Mouse (Mus musculus): ENCODE results near the gene Rabgap1l.
A peak's percentile ranks its signal among the peaks of the same experiment; 100 is the strongest.

Gene Rabgap1l

GRCm38 (mm10) chr1:160579309-160580233 is 213.4 kb downstream of the Rabgap1l start:
- Histone ChIP-seq H3K27me3 (ENCODE audit: insufficient read depth, low read length) (no peaks in the 10 kb centered on the region), H3K36me3 (ENCODE audit: insufficient read depth, low read length) (no peaks in the 10 kb centered on the region), H3K9me3 (ENCODE audit: low read length) (no peaks in the 10 kb centered on the region), H3K4me3 (replicated peaks; ENCODE audit: low read length) (no peak overlapping the region), H3K4me1 (replicated peaks; ENCODE audit: low read depth, low read length) (no peaks in the 10 kb centered on the region)
- TF ChIP-seq NANOG (IDR thresholded peaks at IDR 0.05; ENCODE audit: borderline replicate concordance, low read length) (no peak), POU5F1 (IDR thresholded peaks at IDR 0.05; ENCODE audit: borderline replicate concordance, low read length) (no peak), CTCF (conservative IDR thresholded peaks at IDR 0.05; ENCODE audit: low read length) (no peak)

DNA sequence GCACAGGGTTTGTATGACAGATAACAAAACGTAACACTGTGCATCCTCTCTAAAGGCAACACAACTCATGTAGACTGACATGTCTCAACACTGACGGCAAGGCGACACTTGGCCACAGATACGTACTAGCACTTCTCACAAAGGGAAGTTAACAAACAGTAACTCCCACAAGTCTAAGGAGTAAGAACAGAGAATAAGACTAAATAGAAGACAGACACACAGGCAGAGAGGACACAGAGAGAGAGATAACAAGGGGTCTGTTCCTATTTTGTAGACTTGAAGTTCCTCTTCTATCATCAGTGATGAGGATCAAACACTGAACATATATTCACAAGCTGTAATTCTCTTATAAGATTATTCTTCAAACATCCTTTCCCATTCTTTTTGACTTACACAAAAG is 216.9 kb downstream of the Rabgap1l start:
- Histone ChIP-seq H3K27me3 (ENCODE audit: insufficient read depth, low read length) (no peaks in the 10 kb centered on the region), H3K9me3 (ENCODE audit: low read length) (no peaks in the 10 kb centered on the region), H3K4me1 (replicated peaks; ENCODE audit: low read depth, low read length) (no peaks in the 10 kb centered on the region), H3K36me3 (ENCODE audit: insufficient read depth, low read length) (no peaks in the 10 kb centered on the region), H3K4me3 (replicated peaks; ENCODE audit: low read length) (no peak overlapping the region)
- TF ChIP-seq CTCF (conservative IDR thresholded peaks at IDR 0.05; ENCODE audit: low read length) (no peak), NANOG (IDR thresholded peaks at IDR 0.05; ENCODE audit: borderline replicate concordance, low read length) (no peak), POU5F1 (IDR thresholded peaks at IDR 0.05; ENCODE audit: borderline replicate concordance, low read length) (no peak)

DNA sequence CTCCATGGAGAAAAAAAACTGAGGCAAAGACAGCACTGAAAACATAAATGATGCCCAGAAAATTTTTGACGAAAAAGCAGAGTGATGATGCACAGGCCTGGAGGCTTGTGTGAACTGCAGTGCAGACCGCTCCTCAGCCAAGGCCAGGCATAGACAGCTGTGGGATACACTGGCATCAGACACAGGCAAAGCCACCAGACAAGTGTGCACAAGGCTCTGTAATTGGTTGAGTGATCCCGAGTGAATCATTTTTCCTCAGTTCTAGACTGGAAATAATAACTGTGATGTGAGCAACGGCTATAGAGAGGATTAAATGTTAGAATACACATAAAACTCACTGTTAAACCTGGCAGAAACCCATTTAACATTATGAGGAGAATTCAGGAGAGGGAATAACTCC is 219.0 kb downstream of the Rabgap1l start:
- TF ChIP-seq CTCF (conservative IDR thresholded peaks at IDR 0.05; ENCODE audit: low read length) (no peak), NANOG (IDR thresholded peaks at IDR 0.05; ENCODE audit: borderline replicate concordance, low read length) (no peak), POU5F1 (IDR thresholded peaks at IDR 0.05; ENCODE audit: borderline replicate concordance, low read length) (no peak)
- Histone ChIP-seq H3K9me3 (ENCODE audit: low read length) (no peaks in the 10 kb centered on the region), H3K36me3 (ENCODE audit: insufficient read depth, low read length) (no peaks in the 10 kb centered on the region), H3K4me1 (replicated peaks; ENCODE audit: low read depth, low read length) (no peaks in the 10 kb centered on the region), H3K4me3 (replicated peaks; ENCODE audit: low read length) (no peak overlapping the region), H3K27me3 (ENCODE audit: insufficient read depth, low read length) (no peaks in the 10 kb centered on the region)

DNA sequence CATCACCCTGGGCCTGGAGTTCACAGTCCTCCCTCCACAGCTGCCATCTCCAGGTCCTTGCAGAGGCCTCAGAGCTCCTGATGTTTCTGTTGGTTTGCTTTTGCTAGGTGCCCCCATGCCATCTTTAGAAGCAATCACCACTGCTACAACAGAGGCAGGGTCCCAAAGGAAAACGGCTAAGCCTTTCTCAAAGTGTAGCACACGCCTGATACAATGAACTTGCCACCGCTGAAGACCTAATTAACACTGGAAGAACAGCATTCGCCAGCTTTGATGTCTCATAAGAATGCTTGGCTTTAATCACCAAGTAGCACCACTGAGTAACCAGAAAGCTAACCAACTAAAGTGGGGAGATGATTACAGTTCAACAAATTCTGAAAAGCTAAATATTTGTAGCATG is 226.6 kb downstream of the Rabgap1l start:
- Histone ChIP-seq H3K4me1 (replicated peaks; ENCODE audit: low read depth, low read length) (no peaks in the 10 kb centered on the region), H3K36me3 (ENCODE audit: insufficient read depth, low read length) (no peaks in the 10 kb centered on the region), H3K27me3 (ENCODE audit: insufficient read depth, low read length) (no peaks in the 10 kb centered on the region), H3K4me3 (replicated peaks; ENCODE audit: low read length) (no peak overlapping the region), H3K9me3 (ENCODE audit: low read length) (no peaks in the 10 kb centered on the region)
- TF ChIP-seq POU5F1 (IDR thresholded peaks at IDR 0.05; ENCODE audit: borderline replicate concordance, low read length) (no peak), NANOG (IDR thresholded peaks at IDR 0.05; ENCODE audit: borderline replicate concordance, low read length) (no peak)

DNA sequence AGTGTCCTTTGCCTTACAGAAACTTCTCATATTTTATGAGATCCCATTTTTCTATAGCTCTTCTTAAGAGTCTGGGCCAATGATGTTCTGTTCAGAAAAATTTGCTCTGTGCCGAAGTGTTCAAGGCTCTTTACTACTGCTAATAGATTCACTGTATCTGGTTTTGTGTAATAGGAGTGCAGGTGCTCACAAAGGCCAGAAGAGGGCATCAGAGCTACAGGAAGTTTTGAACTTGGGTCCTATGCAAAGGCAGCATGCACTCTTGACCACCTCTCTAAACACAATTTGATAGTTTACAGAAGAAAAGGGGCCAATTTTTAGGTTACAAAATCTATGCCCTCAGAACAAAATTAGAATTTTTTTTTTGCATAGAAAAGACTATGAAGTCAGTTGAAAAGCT is 231.6 kb downstream of the Rabgap1l start:
- no peaks in the 10 kb centered on the region for H3K27me3 ChIP-seq (ENCODE audit: insufficient read depth, low read length)
- H3K4me1 ChIP-seq (replicated peaks; ENCODE audit: low read depth, low read length) = no peaks in the 10 kb centered on the region
- TF ChIP-seq POU5F1 (IDR thresholded peaks at IDR 0.05; ENCODE audit: borderline replicate concordance, low read length) (no peak), CTCF (conservative IDR thresholded peaks at IDR 0.05; ENCODE audit: low read length) (peak; percentile 61)
- no peaks in the 10 kb centered on the region for H3K36me3 ChIP-seq (ENCODE audit: insufficient read depth, low read length)
- no peaks in the 10 kb centered on the region for H3K9me3 ChIP-seq (ENCODE audit: low read length)
- no peak overlapping the region for H3K4me3 ChIP-seq (replicated peaks; ENCODE audit: low read length)

DNA sequence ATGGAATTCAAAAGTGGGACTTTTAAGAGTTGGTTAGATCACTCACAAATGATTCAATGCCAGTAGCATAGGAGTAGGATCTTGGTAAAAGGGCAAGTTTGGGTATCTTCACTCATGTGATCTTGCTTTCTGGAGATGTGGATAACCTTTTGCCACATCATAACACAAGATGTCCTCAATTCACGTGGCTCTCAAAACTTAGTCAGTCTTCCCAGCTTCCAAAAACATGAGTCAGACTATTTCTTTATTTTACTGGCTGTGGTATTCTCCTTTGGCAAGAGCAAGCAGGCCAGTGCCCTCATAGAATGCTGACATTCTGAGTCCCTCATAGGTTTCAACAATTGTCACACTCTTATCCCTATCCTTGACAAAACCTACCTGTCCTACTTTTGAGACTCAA is 242.4 kb downstream of the Rabgap1l start:
- TF ChIP-seq POU5F1 (IDR thresholded peaks at IDR 0.05; ENCODE audit: borderline replicate concordance, low read length) (no peak), CTCF (conservative IDR thresholded peaks at IDR 0.05; ENCODE audit: low read length) (no peak), NANOG (IDR thresholded peaks at IDR 0.05; ENCODE audit: borderline replicate concordance, low read length) (no peak)
- Histone ChIP-seq H3K36me3 (ENCODE audit: insufficient read depth, low read length) (no peaks in the 10 kb centered on the region), H3K9me3 (ENCODE audit: low read length) (no peaks in the 10 kb centered on the region), H3K4me1 (replicated peaks; ENCODE audit: low read depth, low read length) (peaks cover 9% of the 10 kb centered on the region), H3K27me3 (ENCODE audit: insufficient read depth, low read length) (no peaks in the 10 kb centered on the region), H3K4me3 (replicated peaks; ENCODE audit: low read length) (no peak overlapping the region)

- Histone ChIP-seq H3K9me3 (ENCODE audit: low read length) (no peaks in the 10 kb centered on the region), H3K4me3 (replicated peaks; ENCODE audit: low read length) (no peak overlapping the region), H3K4me1 (replicated peaks; ENCODE audit: low read depth, low read length) (peaks cover 9% of the 10 kb centered on the region), H3K36me3 (ENCODE audit: insufficient read depth, low read length) (no peaks in the 10 kb centered on the region), H3K27me3 (ENCODE audit: insufficient read depth, low read length) (no peaks in the 10 kb centered on the region)
- TF ChIP-seq CTCF (conservative IDR thresholded peaks at IDR 0.05; ENCODE audit: low read length) = no peak
- TF ChIP-seq POU5F1 (IDR thresholded peaks at IDR 0.05; ENCODE audit: borderline replicate concordance, low read length) = no peak
- no peak for TF ChIP-seq NANOG (IDR thresholded peaks at IDR 0.05; ENCODE audit: borderline replicate concordance, low read length)
Observed at GRCm38 (mm10) chr1:160547934-160548876, 244.8 kb downstream of the Rabgap1l start.

DNA sequence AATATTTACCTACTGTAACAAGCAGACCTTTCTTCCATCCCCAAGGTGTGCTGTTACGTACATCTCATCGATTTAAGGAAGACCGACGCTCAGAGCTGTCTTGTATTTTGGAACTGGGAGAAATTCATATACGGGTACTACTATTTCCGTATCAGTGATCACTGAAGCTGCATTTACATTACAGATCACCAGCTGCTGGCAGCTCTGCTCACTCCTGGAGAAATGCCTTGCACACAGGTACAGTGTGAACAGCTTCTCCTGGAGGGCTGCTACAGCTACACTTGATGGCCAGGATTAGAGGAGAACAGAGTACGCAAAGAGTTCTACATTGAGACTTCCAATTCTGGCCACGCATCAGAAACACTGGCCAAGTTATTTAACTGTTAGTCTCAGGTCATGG is 257.4 kb downstream of the Rabgap1l start:
- H3K4me1 ChIP-seq (replicated peaks; ENCODE audit: low read depth, low read length) = no peaks in the 10 kb centered on the region
- TF ChIP-seq POU5F1 (IDR thresholded peaks at IDR 0.05; ENCODE audit: borderline replicate concordance, low read length) = no peak
- no peak for TF ChIP-seq NANOG (IDR thresholded peaks at IDR 0.05; ENCODE audit: borderline replicate concordance, low read length)
- no peak for TF ChIP-seq CTCF (conservative IDR thresholded peaks at IDR 0.05; ENCODE audit: low read length)
- H3K4me3 ChIP-seq (replicated peaks; ENCODE audit: low read length) = no peak overlapping the region
- H3K9me3 ChIP-seq (ENCODE audit: low read length) = no peaks in the 10 kb centered on the region
- no peaks in the 10 kb centered on the region for H3K36me3 ChIP-seq (ENCODE audit: insufficient read depth, low read length)
- no peaks in the 10 kb centered on the region for H3K27me3 ChIP-seq (ENCODE audit: insufficient read depth, low read length)

Data from E14TG2a.4 (cell line).